Mouse (Mus musculus): Measurements from ENCODE around the gene Olfr1002. TPM values are rescaled to one million over a fixed set of nuclear protein-coding genes. Genes with fewer than 3 reads are reported as not detected.
"Not testable (repeated sequence)": the region's sequence is repeated elsewhere in the genome, so short reads cannot be mapped to it uniquely, and the experiment has no call there.

Gene Olfr1002
- polyA plus RNA-seq (2015; fragmentation: Nextera tagmentation; extraction: Ambion mirVana), result not detected in 2 replicates

- no peaks in the 10 kb centered on the region for H3K27me3 ChIP-seq
- H3K4me3 ChIP-seq, result no peak within 1 kb of the TSS
- no peaks in the 10 kb centered on the region for H3K4me1 ChIP-seq (replicated peaks)
- H3K9ac ChIP-seq, result no peak within 1 kb of the TSS
- no peaks in the 10 kb centered on the region for H3K9me3 ChIP-seq (replicated peaks)
- H3K4me2 ChIP-seq, result no peak within 1 kb of the TSS
- no peak for ATAC-seq (replicated peaks; ENCODE audit: insufficient number of reproducible peaks, insufficient read depth, low FRiP score, low read depth)
- no peak within 1 kb of the TSS for H3K27ac ChIP-seq
- 91% methylated on average over 1 of the region's 1 CpGs for WGBS
- H3K36me3 ChIP-seq, result no peaks in the 10 kb centered on the region
Observed at GRCm38 (mm10) chr2:85650604-85651003, at the start of gene Olfr1002. Olfr1002 (minus strand) TSS chr2:85650704.

GRCm38 (mm10) chr2:85689131-85689530 lies 38.6 kb upstream of the Olfr1002 start, which contains the start of gene Olfr1008:
Olfr1008 (plus strand) TSS chr2:85689431.
- ATAC-seq (replicated peaks; ENCODE audit: insufficient number of reproducible peaks, insufficient read depth, low FRiP score, low read depth), result no peak
- Histone ChIP-seq H3K9ac (no peak within 1 kb of the TSS), H3K9me3 (replicated peaks) (0 out of 2 replicates have a peak, but pooled peaks cover 3% of the 10 kb centered on the region), H3K4me2 (no peak within 1 kb of the TSS), H3K4me1 (replicated peaks) (no peaks in the 10 kb centered on the region), H3K27me3 (no peaks in the 10 kb centered on the region), H3K4me3 (no peak within 1 kb of the TSS), H3K36me3 (no peaks in the 10 kb centered on the region), H3K27ac (no peak within 1 kb of the TSS)

- Histone ChIP-seq H3K27me3 (no peaks in the 10 kb centered on the region), H3K9me3 (replicated peaks) (no peaks in the 10 kb centered on the region), H3K36me3 (no peaks in the 10 kb centered on the region), H3K4me2 (no peak within 1 kb of the TSS), H3K9ac (no peak within 1 kb of the TSS), H3K4me3 (no peak within 1 kb of the TSS), H3K27ac (no peak within 1 kb of the TSS), H3K4me1 (replicated peaks) (no peaks in the 10 kb centered on the region)
- no peak for ATAC-seq (replicated peaks; ENCODE audit: insufficient number of reproducible peaks, insufficient read depth, low FRiP score, low read depth)
Observed at GRCm38 (mm10) chr2:85678667-85679066, 28.2 kb upstream of the Olfr1002 start, which contains the start of gene Olfr1006. Olfr1006 (minus strand) TSS chr2:85678767.

DNA sequence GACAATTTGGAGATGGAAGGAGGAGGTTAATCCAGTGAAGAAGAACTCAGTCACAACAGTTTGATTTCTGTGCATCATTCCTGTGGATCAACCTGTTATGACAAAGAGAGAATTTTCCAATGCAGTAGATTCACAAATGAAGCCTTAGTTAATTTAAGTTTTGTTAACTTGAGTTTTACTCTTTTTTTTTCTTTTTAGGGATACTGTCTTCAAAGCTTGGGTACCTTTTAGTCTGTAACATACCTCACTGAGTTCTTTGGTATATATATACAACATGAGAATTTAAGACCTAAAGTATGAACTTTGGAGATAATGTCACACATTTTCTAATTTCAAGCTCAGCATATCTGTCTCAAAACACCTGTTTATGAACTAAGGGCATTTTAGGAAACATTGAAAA lies 13.9 kb upstream of the Olfr1002 start, which contains the start of gene Olfr154:
Olfr154 (minus strand) TSS at position 101 of the 400 bp plus-strand sequence.
- not testable (repeated sequence) for H3K27ac ChIP-seq; H3K9ac ChIP-seq; H3K4me2 ChIP-seq; H3K4me1 ChIP-seq (replicated peaks); H3K4me3 ChIP-seq; H3K27me3 ChIP-seq; H3K36me3 ChIP-seq; ATAC-seq (replicated peaks; ENCODE audit: insufficient number of reproducible peaks, insufficient read depth, low FRiP score, low read depth); H3K9me3 ChIP-seq (replicated peaks)

GRCm38 (mm10) chr2:85611803-85612202 lies 38.7 kb downstream of the Olfr1002 start, which contains the start of gene Olfr1000:
Olfr1000 (minus strand) TSS chr2:85611903.
- no peaks in the 10 kb centered on the region for H3K36me3 ChIP-seq
- H3K9ac ChIP-seq, result no peak within 1 kb of the TSS
- 50% methylated on average over 1 of the region's 1 CpGs for WGBS
- no peak for ATAC-seq (replicated peaks; ENCODE audit: insufficient number of reproducible peaks, insufficient read depth, low FRiP score, low read depth)
- H3K4me2 ChIP-seq, result no peak within 1 kb of the TSS
- H3K4me1 ChIP-seq (replicated peaks), result no peaks in the 10 kb centered on the region
- H3K4me3 ChIP-seq, result no peak within 1 kb of the TSS
- H3K27me3 ChIP-seq, result no peaks in the 10 kb centered on the region
- H3K27ac ChIP-seq, result no peak within 1 kb of the TSS
- no peaks in the 10 kb centered on the region for H3K9me3 ChIP-seq (replicated peaks)

Other genes with a start within 250 kb of the Olfr1002 start
- not detected in 2 replicates for gene Olfr992, start 241.2 kb downstream of the Olfr1002 start, polyA plus RNA-seq (2015; fragmentation: Nextera tagmentation; extraction: Ambion mirVana)
- not detected in 2 replicates for gene Olfr993, start 235.8 kb downstream of the Olfr1002 start, polyA plus RNA-seq (2015; fragmentation: Nextera tagmentation; extraction: Ambion mirVana)
- not detected in 2 replicates for gene Olfr994, start 214.3 kb downstream of the Olfr1002 start, polyA plus RNA-seq (2015; fragmentation: Nextera tagmentation; extraction: Ambion mirVana)
- not detected in 2 replicates for gene Olfr995, start 207.1 kb downstream of the Olfr1002 start, polyA plus RNA-seq (2015; fragmentation: Nextera tagmentation; extraction: Ambion mirVana)
- 0.15 and 0.29 TPM in 2 replicates for gene 4833423E24Rik, start 131.7 kb downstream of the Olfr1002 start, polyA plus RNA-seq (2015; fragmentation: Nextera tagmentation; extraction: Ambion mirVana)
- not detected in 2 replicates for gene Olfr996, start 71.5 kb downstream of the Olfr1002 start, polyA plus RNA-seq (2015; fragmentation: Nextera tagmentation; extraction: Ambion mirVana)
- gene Olfr998, start 61.8 kb downstream of the Olfr1002 start, polyA plus RNA-seq (2015; fragmentation: Nextera tagmentation; extraction: Ambion mirVana), result not detected in 2 replicates
- not detected in 2 replicates for gene Olfr1000, start 38.8 kb downstream of the Olfr1002 start, polyA plus RNA-seq (2015; fragmentation: Nextera tagmentation; extraction: Ambion mirVana)
- gene Olfr154, start 13.8 kb upstream of the Olfr1002 start, polyA plus RNA-seq (2015; fragmentation: Nextera tagmentation; extraction: Ambion mirVana), result not detected in 2 replicates
- not detected in 2 replicates for gene Olfr1006, start 28.1 kb upstream of the Olfr1002 start, polyA plus RNA-seq (2015; fragmentation: Nextera tagmentation; extraction: Ambion mirVana)
- gene Olfr1008, start 38.7 kb upstream of the Olfr1002 start, polyA plus RNA-seq (2015; fragmentation: Nextera tagmentation; extraction: Ambion mirVana), result not detected in 2 replicates
- not detected in 2 replicates for gene Olfr1009, start 64.7 kb upstream of the Olfr1002 start, polyA plus RNA-seq (2015; fragmentation: Nextera tagmentation; extraction: Ambion mirVana)
- not detected in 2 replicates for gene Olfr1012, start 112.1 kb upstream of the Olfr1002 start, polyA plus RNA-seq (2015; fragmentation: Nextera tagmentation; extraction: Ambion mirVana)
- gene Olfr1013, start 116.4 kb upstream of the Olfr1002 start, polyA plus RNA-seq (2015; fragmentation: Nextera tagmentation; extraction: Ambion mirVana), result not detected in 2 replicates
- gene Olfr1014, start 122.0 kb upstream of the Olfr1002 start, polyA plus RNA-seq (2015; fragmentation: Nextera tagmentation; extraction: Ambion mirVana), result not detected in 2 replicates
- gene Olfr1015, start 131.3 kb upstream of the Olfr1002 start, polyA plus RNA-seq (2015; fragmentation: Nextera tagmentation; extraction: Ambion mirVana), result not detected in 2 replicates
- gene Olfr1016, start 151.8 kb upstream of the Olfr1002 start, polyA plus RNA-seq (2015; fragmentation: Nextera tagmentation; extraction: Ambion mirVana), result not detected in 2 replicates
- gene Olfr1018, start 167.8 kb upstream of the Olfr1002 start, polyA plus RNA-seq (2015; fragmentation: Nextera tagmentation; extraction: Ambion mirVana), result not detected in 2 replicates
- not detected in 2 replicates for gene Olfr1019, start 194.8 kb upstream of the Olfr1002 start, polyA plus RNA-seq (2015; fragmentation: Nextera tagmentation; extraction: Ambion mirVana)
- not detected in 2 replicates for gene Olfr1020, start 196.3 kb upstream of the Olfr1002 start, polyA plus RNA-seq (2015; fragmentation: Nextera tagmentation; extraction: Ambion mirVana)
- not detected in 2 replicates for gene Olfr1022, start 217.9 kb upstream of the Olfr1002 start, polyA plus RNA-seq (2015; fragmentation: Nextera tagmentation; extraction: Ambion mirVana)
- not detected in 2 replicates for gene Olfr1023, start 234.9 kb upstream of the Olfr1002 start, polyA plus RNA-seq (2015; fragmentation: Nextera tagmentation; extraction: Ambion mirVana)

Measured in heart, embryonic 15.5 days (tissue).